Mouse (Mus musculus) thymus, postnatal 14 days (tissue): ENCODE data around the gene Ttc30b.
"Not testable (repeated sequence)": the region's sequence is repeated elsewhere in the genome, so short reads cannot be mapped to it uniquely, and the experiment has no call there.

Experiments
- DNase-seq: peaks from one replicate; pipeline ENCODE4 v3.0.0; 2021

Ttc30b gene

GRCm38 (mm10) chr2:75937520-75938116 is 767 bp downstream of the Ttc30b start:
- not testable (repeated sequence) for DNase-seq

- DNase-seq, result not testable (repeated sequence)
These were observed 1.7 kb downstream of the Ttc30b start for GRCm38 (mm10) chr2:75936685-75937084.

GRCm38 (mm10) chr2:75933541-75933940 is 4.8 kb downstream of the Ttc30b start:
- no peak for DNase-seq

- no peak for DNase-seq
These were observed 7.4 kb downstream of the Ttc30b start for GRCm38 (mm10) chr2:75930941-75931340.

- DNase-seq, result no peak
These were observed 8.5 kb downstream of the Ttc30b start for GRCm38 (mm10) chr2:75929786-75930444.

GRCm38 (mm10) chr2:75929141-75929540 is 9.2 kb downstream of the Ttc30b start:
- no peak for DNase-seq

- no peak for DNase-seq
These were observed 10.4 kb downstream of the Ttc30b start for GRCm38 (mm10) chr2:75928011-75928410.

- no peak for DNase-seq
These were observed 12.3 kb downstream of the Ttc30b start for GRCm38 (mm10) chr2:75926061-75926460.

GRCm38 (mm10) chr2:75923807-75924340 is 14.5 kb downstream of the Ttc30b start:
- DNase-seq, result no peak

- peak; percentile 9 for DNase-seq
These were observed 23.3 kb downstream of the Ttc30b start for GRCm38 (mm10) chr2:75915040-75915439.

GRCm38 (mm10) chr2:75907142-75907541 is 31.2 kb downstream of the Ttc30b start:
- DNase-seq, result no peak

- DNase-seq, result no peak
These were observed 36.5 kb downstream of the Ttc30b start for GRCm38 (mm10) chr2:75901869-75902268.

- DNase-seq, result no peak
These were observed 38.1 kb downstream of the Ttc30b start for GRCm38 (mm10) chr2:75900281-75900680.

- DNase-seq, result no peak
These were observed 42.7 kb downstream of the Ttc30b start for GRCm38 (mm10) chr2:75895711-75896110.

- no peak for DNase-seq
These were observed 46.4 kb downstream of the Ttc30b start for GRCm38 (mm10) chr2:75891981-75892380.
